Mouse (Mus musculus): Measurements from ENCODE around the gene Trp53. TPM values are rescaled to one million over a fixed set of nuclear protein-coding genes. Genes with fewer than 3 reads are reported as not detected.
"Not testable (repeated sequence)": the region's sequence is repeated elsewhere in the genome, so short reads cannot be mapped to it uniquely, and the experiment has no call there.

Gene Trp53
- polyA plus RNA-seq, 1 experiment from 2014 or later = 71.2 TPM

DNA sequence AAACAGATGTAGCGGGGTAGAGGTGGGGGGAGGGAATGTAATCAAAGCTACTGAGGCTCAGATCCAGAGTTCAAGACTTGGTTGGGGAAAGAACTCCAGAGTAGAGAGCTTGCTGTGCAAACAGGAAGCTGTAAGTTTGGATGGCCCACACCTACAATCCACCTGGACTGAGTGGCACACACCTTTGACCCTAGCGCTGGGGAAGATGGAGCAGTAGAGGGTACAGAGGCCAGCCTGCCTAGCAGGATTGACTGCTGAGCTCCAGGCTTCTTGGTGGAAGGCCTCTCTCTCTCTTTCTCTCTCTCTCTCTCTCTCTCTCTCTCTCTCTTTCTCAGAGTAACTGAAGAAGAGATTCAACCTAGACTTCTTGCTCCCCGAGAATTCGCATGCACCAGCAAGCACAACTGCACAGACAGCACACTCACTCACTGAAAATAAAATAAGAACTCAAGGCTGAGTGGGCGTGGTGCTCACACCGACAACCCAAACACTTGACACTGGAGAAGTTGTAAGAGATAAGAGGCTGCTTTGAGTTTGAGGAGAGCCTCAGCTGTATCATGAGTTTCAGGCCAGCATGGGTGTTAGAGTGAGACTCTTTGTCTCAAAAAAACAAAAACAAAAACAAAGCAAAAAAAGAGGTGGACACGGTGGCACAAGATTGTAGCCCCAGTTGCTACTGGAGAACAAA is 40.4 kb downstream of the Trp53 start:
- no peak for ATAC-seq (ENCODE audit: insufficient number of reproducible peaks, insufficient read depth, low FRiP score, low read depth)
- Histone ChIP-seq H3K9me3 (ENCODE audit: control insufficient read depth, low read length) (no peaks in the 10 kb centered on the region), H3K27me3 (ENCODE audit: control insufficient read depth, insufficient read depth, low read length) (no peaks in the 10 kb centered on the region), H3K4me3 (ENCODE audit: control insufficient read depth in 1 of 2, insufficient read depth in 1 of 2, low read depth in 1 of 2, low read length in 2 of 2) (no peak overlapping the region), H3K4me1 (ENCODE audit: control insufficient read depth in 2 of 2, insufficient read depth in 2 of 2, low read length in 2 of 2) (peaks cover 6 to 11% of the 10 kb centered on the region in 2 experiments; a peak in 3 of 4 replicates), H3K4me2 (ENCODE audit: low read length) (no peak overlapping the region), H3K27ac (replicated peaks in 1 of 2; ENCODE audit: control insufficient read depth in 1 of 2, insufficient read depth in 1 of 2, low read depth in 2 of 2, low read length in 2 of 2) (no peak overlapping the region), H3K9ac (ENCODE audit: low read length) (no peak overlapping the region), H3K36me3 (ENCODE audit: control insufficient read depth, insufficient read depth, low read length) (no peaks in the 10 kb centered on the region)
- 58% methylated on average over 7 of the region's 7 CpGs for WGBS

DNA sequence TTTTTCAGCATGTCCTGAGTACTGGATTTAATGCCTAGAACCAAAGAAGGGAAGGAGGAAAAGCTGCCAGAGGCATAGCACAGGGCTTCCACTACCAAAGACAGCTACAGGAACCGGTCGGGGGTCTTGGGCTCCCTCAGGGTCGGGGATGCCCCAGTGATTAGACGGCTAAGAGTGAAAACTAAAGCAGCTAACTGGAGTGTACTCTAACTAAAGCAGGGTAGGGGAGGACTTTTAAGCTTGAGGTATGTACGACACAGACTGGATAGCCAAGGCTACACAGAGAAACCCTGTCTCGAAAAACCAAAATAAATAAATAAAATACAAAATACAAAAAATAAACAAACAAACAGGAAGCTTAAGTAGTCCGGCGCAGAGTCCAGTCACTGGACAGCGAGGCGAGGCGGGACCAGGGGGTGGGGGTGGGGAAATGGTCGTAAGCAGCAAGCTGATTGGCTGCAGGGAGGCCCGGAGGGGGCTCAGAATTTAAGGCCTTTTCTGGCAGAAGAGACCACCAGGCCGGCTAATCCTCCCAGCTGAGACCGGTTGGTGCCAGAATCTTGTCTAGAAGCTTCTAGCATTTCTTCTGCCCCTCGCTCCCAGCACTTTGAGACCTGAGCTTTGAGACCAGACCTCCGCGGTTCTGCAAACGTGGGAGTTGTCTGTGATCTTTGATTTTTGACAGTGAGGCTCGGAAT is 41.6 kb downstream of the Trp53 start, which contains the start of gene Sat2:
Gene Sat2, plus strand, starts transcription at position 454 of the 698 bp plus-strand sequence.
- Histone ChIP-seq H3K4me3 (ENCODE audit: control insufficient read depth in 1 of 2, insufficient read depth in 1 of 2, low read depth in 1 of 2, low read length in 2 of 2) (peak within 1 kb of the TSS; percentile 64 to 66), H3K36me3 (ENCODE audit: control insufficient read depth, insufficient read depth, low read length) (no peaks in the 10 kb centered on the region), H3K27me3 (ENCODE audit: control insufficient read depth, insufficient read depth, low read length) (no peaks in the 10 kb centered on the region), H3K27ac (replicated peaks in 1 of 2; ENCODE audit: control insufficient read depth in 1 of 2, insufficient read depth in 1 of 2, low read depth in 2 of 2, low read length in 2 of 2) (peak within 1 kb of the TSS; percentile 11 to 55; a peak in 2 of 4 replicates), H3K9me3 (ENCODE audit: control insufficient read depth, low read length) (no peaks in the 10 kb centered on the region), H3K9ac (ENCODE audit: low read length) (peak within 1 kb of the TSS; percentile 88), H3K4me2 (ENCODE audit: low read length) (peak within 1 kb of the TSS; percentile 81), H3K4me1 (ENCODE audit: control insufficient read depth in 2 of 2, insufficient read depth in 2 of 2, low read length in 2 of 2) (peaks cover 6 to 11% of the 10 kb centered on the region in 2 experiments; a peak in 3 of 4 replicates)
- peak; percentile 68; the same call in 1 of the 2 replicates for ATAC-seq (ENCODE audit: insufficient number of reproducible peaks, insufficient read depth, low FRiP score, low read depth)
- under 1% methylated on average over 20 of the region's 20 CpGs for WGBS

DNA sequence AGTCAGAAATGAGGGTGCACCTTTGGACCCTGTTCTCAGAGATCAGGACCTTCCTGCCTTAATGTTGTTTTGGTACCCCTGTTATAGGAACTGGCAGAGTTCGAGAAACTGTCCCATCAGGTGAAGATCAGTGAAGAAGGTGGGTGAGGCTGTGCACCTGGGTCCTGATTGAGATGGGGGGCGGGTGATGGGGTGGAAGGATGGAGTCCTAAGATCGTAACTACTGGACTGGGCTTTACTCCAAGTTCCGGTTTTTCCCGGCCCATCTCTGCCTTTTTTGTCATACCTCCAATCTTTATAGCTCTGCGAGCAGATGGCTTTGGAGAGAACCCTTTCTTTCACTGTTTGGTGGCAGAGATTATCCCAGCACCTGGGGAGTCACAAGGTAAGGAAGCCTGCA is 42.2 kb downstream of the Trp53 start:
- H3K27me3 ChIP-seq (ENCODE audit: control insufficient read depth, insufficient read depth, low read length) = no peaks in the 10 kb centered on the region
- H3K36me3 ChIP-seq (ENCODE audit: control insufficient read depth, insufficient read depth, low read length) = no peaks in the 10 kb centered on the region
- 29% methylated on average over 6 of the region's 6 CpGs for WGBS
- peak overlapping the region; percentile 88 for H3K9ac ChIP-seq (ENCODE audit: low read length)
- no peak for ATAC-seq (ENCODE audit: insufficient number of reproducible peaks, insufficient read depth, low FRiP score, low read depth)
- H3K4me3 ChIP-seq (ENCODE audit: control insufficient read depth in 1 of 2, insufficient read depth in 1 of 2, low read depth in 1 of 2, low read length in 2 of 2) = peak overlapping the region; percentile 64 to 66
- peak overlapping the region; percentile 11 to 55; a peak in 1 of 4 replicates for H3K27ac ChIP-seq (replicated peaks in 1 of 2; ENCODE audit: control insufficient read depth in 1 of 2, insufficient read depth in 1 of 2, low read depth in 2 of 2, low read length in 2 of 2)
- H3K9me3 ChIP-seq (ENCODE audit: control insufficient read depth, low read length) = no peaks in the 10 kb centered on the region
- peak overlapping the region; percentile 81 for H3K4me2 ChIP-seq (ENCODE audit: low read length)
- peaks cover 6 to 11% of the 10 kb centered on the region in 2 experiments; a peak in 3 of 4 replicates for H3K4me1 ChIP-seq (ENCODE audit: control insufficient read depth in 2 of 2, insufficient read depth in 2 of 2, low read length in 2 of 2)

DNA sequence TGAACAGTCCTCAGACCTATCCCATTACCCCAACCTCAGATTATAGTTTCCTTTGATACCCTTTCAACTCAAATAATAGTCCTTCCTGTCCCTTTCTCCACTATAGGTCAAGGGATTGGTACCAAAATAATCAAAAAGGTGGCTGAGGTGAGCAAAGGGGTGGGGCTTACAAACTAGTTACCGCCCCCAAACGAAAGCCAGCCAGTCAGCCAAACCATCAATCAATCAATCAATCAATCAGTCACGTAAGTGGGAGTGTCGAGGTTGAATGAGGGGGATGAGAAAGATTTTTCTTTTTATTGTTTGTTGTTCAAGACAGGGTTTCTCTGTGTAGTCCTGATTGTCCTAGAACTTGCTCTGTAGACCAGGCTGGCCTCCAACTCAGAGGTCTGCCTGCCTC is 42.8 kb downstream of the Trp53 start:
- Histone ChIP-seq H3K4me2 (ENCODE audit: low read length) (peak overlapping the region; percentile 81; the same call in 1 of the 2 replicates), H3K9me3 (ENCODE audit: control insufficient read depth, low read length) (no peaks in the 10 kb centered on the region), H3K36me3 (ENCODE audit: control insufficient read depth, insufficient read depth, low read length) (no peaks in the 10 kb centered on the region), H3K9ac (ENCODE audit: low read length) (no peak overlapping the region), H3K4me1 (ENCODE audit: control insufficient read depth in 2 of 2, insufficient read depth in 2 of 2, low read length in 2 of 2) (peaks cover 6 to 11% of the 10 kb centered on the region in 2 experiments; a peak in 3 of 4 replicates), H3K27ac (replicated peaks in 1 of 2; ENCODE audit: control insufficient read depth in 1 of 2, insufficient read depth in 1 of 2, low read depth in 2 of 2, low read length in 2 of 2) (no peak overlapping the region), H3K4me3 (ENCODE audit: control insufficient read depth in 1 of 2, insufficient read depth in 1 of 2, low read depth in 1 of 2, low read length in 2 of 2) (no peak overlapping the region), H3K27me3 (ENCODE audit: control insufficient read depth, insufficient read depth, low read length) (no peaks in the 10 kb centered on the region)
- no peak for ATAC-seq (ENCODE audit: insufficient number of reproducible peaks, insufficient read depth, low FRiP score, low read depth)
- whole genome bisulfite sequencing = 75% methylated on average over 4 of the region's 4 CpGs

DNA sequence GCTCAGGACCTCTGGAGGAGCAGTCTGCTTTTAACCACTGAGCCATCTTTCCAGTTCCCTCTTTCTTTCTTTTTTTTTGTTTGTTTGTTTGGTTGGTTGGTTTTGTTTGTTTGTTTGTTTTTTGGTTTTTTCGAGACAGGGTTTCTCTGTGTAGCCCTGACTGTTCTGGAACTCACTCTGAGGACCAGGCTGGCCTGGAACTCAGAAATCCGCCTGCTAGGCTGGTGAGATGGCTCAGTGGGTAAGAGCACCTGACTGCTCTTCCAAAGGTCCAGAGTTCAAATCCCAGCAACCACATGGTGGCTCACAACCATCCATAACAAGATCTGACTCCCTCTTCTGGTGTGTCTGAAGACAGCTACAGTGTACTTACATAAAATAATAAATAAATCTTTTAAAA is 44.2 kb downstream of the Trp53 start:
- not testable (repeated sequence) for H3K9me3 ChIP-seq (ENCODE audit: control insufficient read depth, low read length); H3K27me3 ChIP-seq (ENCODE audit: control insufficient read depth, insufficient read depth, low read length); ATAC-seq (ENCODE audit: insufficient number of reproducible peaks, insufficient read depth, low FRiP score, low read depth); H3K27ac ChIP-seq (replicated peaks in 1 of 2; ENCODE audit: control insufficient read depth in 1 of 2, insufficient read depth in 1 of 2, low read depth in 2 of 2, low read length in 2 of 2); H3K9ac ChIP-seq (ENCODE audit: low read length); H3K4me3 ChIP-seq (ENCODE audit: control insufficient read depth in 1 of 2, insufficient read depth in 1 of 2, low read depth in 1 of 2, low read length in 2 of 2); H3K4me2 ChIP-seq (ENCODE audit: low read length); H3K36me3 ChIP-seq (ENCODE audit: control insufficient read depth, insufficient read depth, low read length)
- peaks cover 6 to 11% of the 10 kb centered on the region in 2 experiments; a peak in 3 of 4 replicates for H3K4me1 ChIP-seq (ENCODE audit: control insufficient read depth in 2 of 2, insufficient read depth in 2 of 2, low read length in 2 of 2)
- 84% methylated on average over 2 of the region's 2 CpGs for WGBS

DNA sequence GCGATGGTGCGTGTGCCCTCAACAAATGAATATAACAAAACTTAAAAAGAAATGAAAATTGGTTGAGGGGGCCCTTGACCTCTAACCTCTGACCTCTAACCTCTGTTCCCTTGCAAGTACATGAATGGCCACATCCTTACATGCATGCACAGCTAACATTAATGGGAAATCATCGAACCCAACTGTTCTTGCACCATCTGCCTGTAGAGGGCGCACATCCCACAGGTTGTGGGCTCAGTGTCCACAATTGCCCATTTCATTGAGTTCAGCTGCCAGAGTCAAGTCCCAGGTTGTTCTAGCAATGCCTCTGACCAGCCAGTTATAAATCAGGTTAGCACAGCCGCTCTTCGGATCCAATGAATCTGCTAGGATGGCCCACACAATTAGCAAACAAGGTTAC is 48.1 kb downstream of the Trp53 start:
- no peaks in the 10 kb centered on the region for H3K27me3 ChIP-seq (ENCODE audit: control insufficient read depth, insufficient read depth, low read length)
- H3K4me3 ChIP-seq (ENCODE audit: control insufficient read depth in 1 of 2, insufficient read depth in 1 of 2, low read depth in 1 of 2, low read length in 2 of 2) = no peak overlapping the region
- H3K4me1 ChIP-seq (ENCODE audit: control insufficient read depth in 2 of 2, insufficient read depth in 2 of 2, low read length in 2 of 2) = 0 out of 4 replicates have a peak, but pooled peaks cover 0 to 3% of the 10 kb centered on the region in 2 experiments
- H3K36me3 ChIP-seq (ENCODE audit: control insufficient read depth, insufficient read depth, low read length) = no peaks in the 10 kb centered on the region
- 39% methylated on average over 6 of the region's 6 CpGs for WGBS
- no peaks in the 10 kb centered on the region for H3K9me3 ChIP-seq (ENCODE audit: control insufficient read depth, low read length)
- H3K9ac ChIP-seq (ENCODE audit: low read length) = no peak overlapping the region
- ATAC-seq (ENCODE audit: insufficient number of reproducible peaks, insufficient read depth, low FRiP score, low read depth) = no peak
- no peak overlapping the region for H3K27ac ChIP-seq (replicated peaks in 1 of 2; ENCODE audit: control insufficient read depth in 1 of 2, insufficient read depth in 1 of 2, low read depth in 2 of 2, low read length in 2 of 2)
- H3K4me2 ChIP-seq (ENCODE audit: low read length) = no peak overlapping the region

DNA sequence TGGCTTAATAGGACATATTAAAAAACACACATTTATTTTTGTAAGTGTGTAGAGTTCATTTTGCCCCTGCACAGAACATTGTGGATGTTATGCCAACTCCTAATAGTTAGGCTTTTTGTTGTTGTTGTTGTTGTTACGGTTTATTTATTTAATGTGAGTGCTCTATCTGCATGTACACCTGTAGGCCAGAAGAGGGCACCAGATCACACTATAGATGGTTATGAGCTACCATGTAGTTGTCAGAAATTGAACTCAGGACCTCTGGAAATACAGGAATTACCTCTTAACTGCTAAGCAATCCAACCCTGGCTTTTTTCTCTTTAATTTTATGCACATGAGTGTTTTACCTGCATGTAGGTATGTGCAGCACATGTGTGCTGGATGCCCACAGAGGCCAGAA is 49.6 kb downstream of the Trp53 start:
- WGBS = 67% methylated on average over 1 of the region's 1 CpGs

More for the DNA sequence above, 49.6 kb downstream of the Trp53 start:
- H3K4me3 ChIP-seq (ENCODE audit: control insufficient read depth in 1 of 2, insufficient read depth in 1 of 2, low read depth in 1 of 2, low read length in 2 of 2) = no peak overlapping the region
- no peak overlapping the region for H3K27ac ChIP-seq (replicated peaks in 1 of 2; ENCODE audit: control insufficient read depth in 1 of 2, insufficient read depth in 1 of 2, low read depth in 2 of 2, low read length in 2 of 2)
- ATAC-seq (ENCODE audit: insufficient number of reproducible peaks, insufficient read depth, low FRiP score, low read depth) = no peak
- peaks cover 2 to 14% of the 10 kb centered on the region in 2 experiments; a peak in 3 of 4 replicates for H3K4me1 ChIP-seq (ENCODE audit: control insufficient read depth in 2 of 2, insufficient read depth in 2 of 2, low read length in 2 of 2)
- H3K4me2 ChIP-seq (ENCODE audit: low read length) = no peak overlapping the region
- H3K36me3 ChIP-seq (ENCODE audit: control insufficient read depth, insufficient read depth, low read length) = 0 out of 2 replicates have a peak, but pooled peaks cover 2% of the 10 kb centered on the region
- no peak overlapping the region for H3K9ac ChIP-seq (ENCODE audit: low read length)
- H3K9me3 ChIP-seq (ENCODE audit: control insufficient read depth, low read length) = no peaks in the 10 kb centered on the region
- H3K27me3 ChIP-seq (ENCODE audit: control insufficient read depth, insufficient read depth, low read length) = no peaks in the 10 kb centered on the region
